Mouse (Mus musculus): ENCODE data around the gene Bcl2l1. TPM values are rescaled to one million over a fixed set of nuclear protein-coding genes. Genes with fewer than 3 reads are reported as not detected.

Gene Bcl2l1
- polyA plus RNA-seq, 1 experiment from 2014 or later = 173 TPM

DNA sequence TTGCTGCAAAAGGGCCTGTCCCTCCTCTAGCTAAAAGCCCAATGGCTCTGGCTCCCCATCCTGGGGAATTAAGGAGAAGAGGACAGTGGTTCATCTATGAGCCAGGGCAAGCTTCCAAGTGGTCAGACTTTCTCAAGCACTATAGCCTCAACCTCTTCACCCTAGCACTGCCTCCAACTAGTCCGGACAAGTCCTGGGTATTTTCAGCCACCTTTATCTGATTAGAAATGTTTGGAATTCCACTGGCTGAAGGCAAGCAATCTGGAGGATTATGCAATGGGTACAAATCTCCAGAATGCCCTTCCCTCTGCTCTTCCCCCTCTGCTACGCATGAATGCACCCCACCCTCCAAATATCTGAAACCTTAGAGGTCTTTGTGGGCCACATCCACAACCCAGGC is 39.1 kb downstream of the Bcl2l1 start:
- H3K36me3 ChIP-seq = peaks cover 7% of the 10 kb centered on the region
- WGBS = 88% methylated on average over 2 of the region's 2 CpGs
- H3K4me3 ChIP-seq = no peak overlapping the region
- ATAC-seq (ENCODE audit: low FRiP score) = no peak
- no peak overlapping the region for H3K9ac ChIP-seq
- peaks cover 29% of the 10 kb centered on the region for H3K4me1 ChIP-seq (replicated peaks)
- no peak overlapping the region for H3K27ac ChIP-seq
- no peaks in the 10 kb centered on the region for H3K9me3 ChIP-seq
- H3K27me3 ChIP-seq = no peaks in the 10 kb centered on the region
- H3K4me2 ChIP-seq = no peak overlapping the region

DNA sequence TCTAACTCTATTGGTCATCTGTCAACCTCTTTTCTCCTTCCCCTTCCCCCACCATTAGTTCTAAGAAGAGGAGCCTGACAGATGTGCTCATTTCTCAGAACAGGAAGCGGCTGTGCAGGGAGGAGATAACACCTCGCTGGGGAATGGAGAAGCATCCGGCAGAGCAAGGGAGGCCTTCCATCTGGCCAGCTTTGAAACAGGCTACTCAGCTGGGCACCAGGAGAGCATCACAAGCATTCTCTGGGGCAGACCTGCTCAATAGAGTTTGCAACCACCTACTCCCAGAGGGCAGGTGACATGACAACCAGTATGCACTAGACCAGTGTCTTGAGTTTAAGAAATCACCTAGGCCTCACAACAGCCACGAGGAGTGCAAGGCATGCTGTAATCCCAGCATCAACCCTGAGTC is 41.9 kb downstream of the Bcl2l1 start:
- peak overlapping the region; percentile 41 for H3K27ac ChIP-seq
- no peak for ATAC-seq (ENCODE audit: low FRiP score)
- H3K9ac ChIP-seq = no peak overlapping the region
- H3K4me3 ChIP-seq = no peak overlapping the region
- no peaks in the 10 kb centered on the region for H3K27me3 ChIP-seq
- H3K9me3 ChIP-seq = no peaks in the 10 kb centered on the region
- H3K4me1 ChIP-seq (replicated peaks) = peaks cover 40% of the 10 kb centered on the region
- 60% methylated on average over 4 of the region's 4 CpGs for WGBS
- no peak overlapping the region for H3K4me2 ChIP-seq
- H3K36me3 ChIP-seq = peaks cover 7% of the 10 kb centered on the region

DNA sequence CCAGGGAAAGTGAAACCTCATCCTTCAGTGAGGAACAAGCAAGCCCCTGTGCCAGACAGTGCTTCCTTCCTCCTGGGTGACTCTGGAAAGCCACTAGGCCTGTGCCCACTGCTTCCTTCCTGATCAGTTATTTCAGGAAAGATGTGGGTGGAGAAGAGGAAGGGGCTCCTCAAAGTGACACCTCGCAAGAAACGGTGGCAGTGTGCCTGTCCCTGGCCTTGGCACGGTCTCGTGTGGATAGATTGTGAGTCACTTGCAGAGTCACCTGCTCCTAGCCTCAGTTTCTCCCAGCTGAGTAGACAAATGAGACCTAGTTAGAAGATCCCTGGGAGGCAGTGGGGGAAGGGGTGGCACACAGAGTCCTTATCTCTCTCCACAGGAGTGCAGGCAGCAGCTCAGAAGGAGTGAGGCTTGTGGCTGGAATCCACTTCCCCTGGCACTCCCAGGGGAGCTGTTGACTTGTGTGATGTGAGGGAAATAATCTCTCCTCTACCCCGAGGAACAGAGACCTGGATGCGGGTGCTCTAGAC is 42.6 kb downstream of the Bcl2l1 start:
- H3K9me3 ChIP-seq = no peaks in the 10 kb centered on the region
- WGBS = 75% methylated on average over 6 of the region's 6 CpGs
- H3K27me3 ChIP-seq = no peaks in the 10 kb centered on the region
- no peak for ATAC-seq (ENCODE audit: low FRiP score)
- H3K9ac ChIP-seq = no peak overlapping the region
- no peak overlapping the region for H3K4me2 ChIP-seq
- peaks cover 7% of the 10 kb centered on the region for H3K36me3 ChIP-seq
- peaks cover 34% of the 10 kb centered on the region for H3K4me1 ChIP-seq (replicated peaks)
- H3K27ac ChIP-seq = peak overlapping the region; percentile 41
- no peak overlapping the region for H3K4me3 ChIP-seq

DNA sequence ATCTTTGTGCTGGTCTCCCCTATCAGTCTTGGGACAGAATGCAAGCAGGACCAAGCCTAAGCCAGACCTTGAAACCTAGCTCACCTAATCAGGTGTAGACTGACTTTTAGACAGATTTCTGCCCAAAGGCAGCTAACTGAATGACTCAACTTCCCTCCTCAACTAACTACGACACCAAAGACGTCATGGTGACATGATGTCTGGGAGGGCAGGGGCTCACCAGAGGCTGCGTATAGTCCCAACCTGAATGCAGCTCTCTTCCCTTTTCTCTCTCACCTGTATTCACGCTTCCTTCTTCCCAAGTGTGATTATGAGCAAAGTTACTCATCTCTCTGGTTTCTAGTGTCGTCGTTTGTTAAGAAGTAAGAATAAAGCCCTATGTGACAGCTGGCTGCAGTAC is 44.0 kb downstream of the Bcl2l1 start:
- H3K9ac ChIP-seq = no peak overlapping the region
- no peak overlapping the region for H3K27ac ChIP-seq
- 93% methylated on average over 6 of the region's 6 CpGs for WGBS
- peaks cover 33% of the 10 kb centered on the region for H3K4me1 ChIP-seq (replicated peaks)
- H3K27me3 ChIP-seq = no peaks in the 10 kb centered on the region
- H3K9me3 ChIP-seq = no peaks in the 10 kb centered on the region
- no peak for ATAC-seq (ENCODE audit: low FRiP score)
- H3K36me3 ChIP-seq = peaks cover 7% of the 10 kb centered on the region
- no peak overlapping the region for H3K4me3 ChIP-seq
- H3K4me2 ChIP-seq = no peak overlapping the region

DNA sequence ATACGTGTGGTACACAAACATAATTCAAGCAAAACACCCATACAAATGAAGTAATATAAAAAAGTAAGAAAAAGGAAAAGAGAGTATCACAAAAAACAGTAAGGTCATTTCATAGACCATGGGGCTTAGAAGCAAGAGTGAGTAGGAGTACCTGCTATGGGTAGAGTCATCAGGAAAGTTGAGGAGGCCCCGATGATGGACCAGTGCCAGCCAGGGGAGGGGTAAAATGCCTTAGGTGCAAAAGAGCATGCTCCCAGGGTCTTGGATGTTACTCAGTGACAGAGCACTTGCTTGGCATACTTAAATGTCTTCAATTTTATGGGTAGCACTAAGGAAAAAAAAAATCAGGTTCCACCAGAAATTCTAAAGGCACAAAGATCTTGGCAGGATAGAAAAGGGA is 44.4 kb downstream of the Bcl2l1 start:
- no peak overlapping the region for H3K27ac ChIP-seq
- no peak for ATAC-seq (ENCODE audit: low FRiP score)
- 100% methylated on average over 2 of the region's 2 CpGs for WGBS

DNA sequence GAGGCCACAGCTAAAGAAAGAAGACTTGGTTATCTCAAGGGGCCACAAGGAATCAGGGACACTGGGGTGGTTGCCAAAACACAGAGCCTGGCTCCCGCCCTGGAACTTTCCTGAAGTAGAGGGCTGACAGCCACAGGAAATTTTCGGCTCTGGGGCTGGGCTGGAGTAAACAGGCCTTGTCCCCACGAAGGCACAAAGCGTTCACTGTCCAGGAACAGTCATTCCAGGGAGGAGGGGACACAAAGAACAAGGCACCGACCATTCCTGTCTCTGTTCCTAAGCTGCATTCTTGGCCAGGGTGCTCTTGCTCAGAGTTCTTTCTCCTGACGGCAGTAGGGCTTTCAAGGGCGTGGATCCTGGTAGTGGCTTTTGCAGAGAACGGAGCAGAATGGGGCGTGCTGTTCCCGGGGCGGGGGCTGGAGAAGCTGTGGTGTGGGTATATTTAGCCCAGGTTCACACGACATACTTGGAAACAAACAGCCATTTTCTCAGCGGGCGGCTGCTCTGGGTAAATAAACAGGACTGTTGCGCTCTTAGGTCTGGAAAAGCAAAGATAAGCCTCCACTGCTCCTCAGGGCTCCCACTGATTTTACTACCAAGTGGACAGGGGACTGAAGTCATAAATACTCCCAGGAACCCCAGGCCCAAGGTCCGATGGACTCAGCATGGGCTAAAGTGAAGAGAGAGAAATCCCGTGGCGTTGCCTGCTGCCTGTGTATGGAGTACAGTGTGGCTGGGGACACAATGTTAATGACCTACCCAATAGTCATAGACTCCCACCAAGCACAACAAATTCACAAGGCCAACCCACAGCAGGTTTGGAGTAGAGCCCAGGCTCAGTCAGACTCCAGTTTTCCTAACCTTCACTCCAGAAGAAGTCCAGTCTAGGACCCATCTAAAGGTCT is 45.8 kb downstream of the Bcl2l1 start:
- 68% methylated on average over 18 of the region's 18 CpGs for WGBS
- no peaks in the 10 kb centered on the region for H3K27me3 ChIP-seq
- peaks cover 21% of the 10 kb centered on the region for H3K36me3 ChIP-seq
- ATAC-seq (ENCODE audit: low FRiP score) = peak; percentile 57
- no peaks in the 10 kb centered on the region for H3K9me3 ChIP-seq
- H3K4me1 ChIP-seq (replicated peaks) = peaks cover 33% of the 10 kb centered on the region
- H3K27ac ChIP-seq = peak overlapping the region; percentile 75
- H3K9ac ChIP-seq = no peak overlapping the region
- H3K4me3 ChIP-seq = no peak overlapping the region
- H3K4me2 ChIP-seq = no peak overlapping the region

More for the DNA sequence above, 44.4 kb downstream of the Bcl2l1 start:
- Histone ChIP-seq H3K9ac (no peak overlapping the region), H3K4me2 (no peak overlapping the region), H3K36me3 (peaks cover 9% of the 10 kb centered on the region), H3K27me3 (no peaks in the 10 kb centered on the region), H3K4me1 (replicated peaks) (peaks cover 33% of the 10 kb centered on the region), H3K4me3 (no peak overlapping the region), H3K9me3 (no peaks in the 10 kb centered on the region)

DNA sequence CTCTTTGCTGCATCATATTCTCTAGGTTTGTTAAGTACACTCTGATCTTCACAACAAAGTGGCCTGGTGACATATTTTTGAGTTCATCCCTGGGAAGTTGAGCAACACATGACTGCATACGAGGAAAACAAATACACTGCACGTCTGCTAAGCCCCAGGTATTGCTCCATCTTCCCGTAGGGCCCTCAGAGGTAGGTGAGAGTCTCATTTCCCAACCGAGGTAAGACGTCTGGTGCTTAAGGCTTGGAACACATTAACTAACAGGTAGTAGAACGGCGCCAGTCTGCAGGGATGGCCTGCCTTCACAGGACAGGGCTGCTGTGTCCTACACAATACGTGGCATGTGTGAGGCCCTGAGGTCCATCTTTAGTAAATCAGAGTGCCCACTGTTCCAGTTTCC is 46.9 kb downstream of the Bcl2l1 start:
- H3K27ac ChIP-seq = peak overlapping the region; percentile 75; the same call in 1 of the 2 replicates
- 94% methylated on average over 8 of the region's 8 CpGs for WGBS
- H3K9me3 ChIP-seq = no peaks in the 10 kb centered on the region

DNA sequence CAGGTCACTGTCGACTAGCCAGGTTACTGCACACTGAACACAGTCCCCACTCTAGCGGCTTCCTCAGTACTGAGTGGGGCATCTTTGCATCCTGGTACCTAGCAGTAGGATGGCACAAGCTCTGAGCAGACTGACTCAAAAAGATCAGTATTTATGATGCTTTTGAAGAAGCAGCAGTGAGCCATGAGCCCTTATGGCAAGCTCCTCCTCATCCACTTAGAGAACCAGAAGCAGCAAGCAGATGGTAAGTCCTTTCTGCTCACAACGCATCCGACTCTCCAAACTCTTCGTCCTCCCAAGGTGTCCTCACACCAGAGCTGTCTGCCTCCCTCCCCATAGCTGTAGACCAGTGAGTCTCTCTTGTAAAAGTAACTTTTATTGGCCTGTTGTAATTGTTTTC is 48.3 kb downstream of the Bcl2l1 start:
- H3K4me1 ChIP-seq (replicated peaks) = peaks cover 12% of the 10 kb centered on the region
- H3K4me3 ChIP-seq = no peak overlapping the region
- no peak overlapping the region for H3K9ac ChIP-seq
- peaks cover 34% of the 10 kb centered on the region for H3K36me3 ChIP-seq
- no peak overlapping the region for H3K4me2 ChIP-seq
- no peaks in the 10 kb centered on the region for H3K9me3 ChIP-seq
- no peak for ATAC-seq (ENCODE audit: low FRiP score)
- no peak overlapping the region for H3K27ac ChIP-seq
- no peaks in the 10 kb centered on the region for H3K27me3 ChIP-seq
- WGBS = 93% methylated on average over 5 of the region's 5 CpGs

More for the DNA sequence above, 46.9 kb downstream of the Bcl2l1 start:
- no peak overlapping the region for H3K9ac ChIP-seq
- no peaks in the 10 kb centered on the region for H3K27me3 ChIP-seq
- no peak overlapping the region for H3K4me3 ChIP-seq
- no peak for ATAC-seq (ENCODE audit: low FRiP score)
- no peak overlapping the region for H3K4me2 ChIP-seq
- peaks cover 25% of the 10 kb centered on the region for H3K36me3 ChIP-seq
- H3K4me1 ChIP-seq (replicated peaks) = peaks cover 22% of the 10 kb centered on the region

DNA sequence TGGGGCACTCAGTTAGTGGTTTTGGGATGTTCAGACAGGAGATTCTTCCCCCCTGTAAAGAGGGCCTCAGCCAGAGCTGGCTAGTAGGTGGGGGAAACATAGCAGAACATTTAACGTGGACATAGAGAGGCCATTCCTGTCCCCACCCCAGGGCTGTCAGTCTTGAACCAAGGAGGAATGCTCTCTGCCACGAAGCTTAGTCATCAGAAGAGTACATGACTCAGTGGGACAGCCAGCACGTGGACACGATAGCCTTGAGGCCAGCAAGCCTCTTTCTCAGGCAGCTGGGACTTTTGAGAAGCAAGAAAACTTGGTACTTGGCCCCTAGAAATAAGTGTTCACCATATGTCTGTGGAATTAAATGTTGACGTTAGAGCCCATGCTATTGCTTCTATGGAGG is 48.9 kb downstream of the Bcl2l1 start:
- ATAC-seq (ENCODE audit: low FRiP score) = no peak
- no peak overlapping the region for H3K4me2 ChIP-seq

DNA sequence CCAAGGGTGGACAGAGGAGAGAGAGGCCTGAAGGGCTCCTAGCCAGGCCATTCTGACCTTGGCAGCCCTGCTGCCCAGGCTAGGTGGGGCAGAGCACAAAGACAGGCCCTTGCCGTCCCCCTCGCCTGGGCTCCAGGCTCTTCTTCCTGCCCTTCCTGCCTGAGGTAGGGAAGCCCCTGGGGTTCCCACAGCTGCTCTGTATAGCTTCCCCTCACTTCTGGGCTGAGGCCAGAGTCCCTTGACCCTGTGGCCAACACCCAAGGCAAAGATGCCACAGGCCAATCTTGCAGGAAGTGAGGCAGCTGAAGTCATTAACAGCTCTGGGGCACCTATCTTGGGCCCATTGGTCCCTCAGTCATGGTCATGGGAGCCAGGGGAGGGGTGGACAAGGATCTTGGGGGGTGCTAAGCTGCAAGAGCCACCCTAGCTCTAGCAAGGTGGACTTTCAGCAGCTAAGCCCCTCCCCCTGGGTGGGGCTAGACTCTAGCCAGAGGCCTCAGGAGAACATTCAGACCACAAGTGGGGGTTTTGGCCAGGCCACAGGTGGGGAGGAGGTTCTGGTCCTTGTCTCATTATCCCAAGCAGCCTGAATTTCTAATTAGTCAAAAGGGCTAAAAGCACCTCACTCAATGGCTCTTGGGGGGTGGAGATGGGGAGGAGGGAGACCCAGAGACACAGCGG is 50.4 kb downstream of the Bcl2l1 start:
- H3K27me3 ChIP-seq = no peaks in the 10 kb centered on the region

More for the DNA sequence above, 48.9 kb downstream of the Bcl2l1 start:
- Histone ChIP-seq H3K36me3 (peaks cover 34% of the 10 kb centered on the region), H3K4me1 (replicated peaks) (peaks cover 12% of the 10 kb centered on the region), H3K27me3 (no peaks in the 10 kb centered on the region), H3K9ac (no peak overlapping the region), H3K4me3 (no peak overlapping the region), H3K9me3 (no peaks in the 10 kb centered on the region), H3K27ac (no peak overlapping the region)
- WGBS = 87% methylated on average over 5 of the region's 5 CpGs

DNA sequence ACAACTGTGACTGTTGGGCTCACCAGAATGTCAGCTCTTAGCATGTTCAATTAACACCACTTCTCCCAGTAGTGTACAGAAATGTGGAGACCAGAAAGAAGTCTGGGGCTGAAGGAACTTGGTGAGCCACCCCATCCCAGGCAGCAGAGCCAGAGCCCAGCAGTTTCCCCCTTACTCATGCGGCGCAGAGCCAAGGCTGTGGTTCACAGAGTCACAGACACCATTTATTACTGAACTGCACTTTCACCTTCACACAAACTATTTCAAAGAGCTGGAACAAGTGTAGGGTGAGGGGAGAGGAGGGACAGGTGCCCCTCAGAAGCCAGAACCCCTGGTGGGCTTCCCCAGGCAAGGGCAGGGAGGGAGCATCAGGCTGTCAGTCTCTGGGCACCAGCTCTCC is 51.1 kb downstream of the Bcl2l1 start:
- H3K27ac ChIP-seq = no peak overlapping the region
- WGBS = 86% methylated on average over 2 of the region's 2 CpGs
- H3K9me3 ChIP-seq = no peaks in the 10 kb centered on the region
- ATAC-seq (ENCODE audit: low FRiP score) = no peak
- peaks cover 34% of the 10 kb centered on the region for H3K36me3 ChIP-seq
- no peak overlapping the region for H3K4me3 ChIP-seq
- no peaks in the 10 kb centered on the region for H3K27me3 ChIP-seq
- H3K4me2 ChIP-seq = no peak overlapping the region
- no peak overlapping the region for H3K9ac ChIP-seq
- H3K4me1 ChIP-seq (replicated peaks) = peaks cover 7% of the 10 kb centered on the region

More for the DNA sequence above, 50.4 kb downstream of the Bcl2l1 start:
- Histone ChIP-seq H3K4me3 (no peak overlapping the region), H3K9me3 (no peaks in the 10 kb centered on the region), H3K4me2 (no peak overlapping the region), H3K4me1 (replicated peaks) (peaks cover 12% of the 10 kb centered on the region), H3K9ac (no peak overlapping the region), H3K36me3 (peaks cover 34% of the 10 kb centered on the region), H3K27ac (no peak overlapping the region)
- ATAC-seq (ENCODE audit: low FRiP score) = no peak
- WGBS = 85% methylated on average over 3 of the region's 3 CpGs

DNA sequence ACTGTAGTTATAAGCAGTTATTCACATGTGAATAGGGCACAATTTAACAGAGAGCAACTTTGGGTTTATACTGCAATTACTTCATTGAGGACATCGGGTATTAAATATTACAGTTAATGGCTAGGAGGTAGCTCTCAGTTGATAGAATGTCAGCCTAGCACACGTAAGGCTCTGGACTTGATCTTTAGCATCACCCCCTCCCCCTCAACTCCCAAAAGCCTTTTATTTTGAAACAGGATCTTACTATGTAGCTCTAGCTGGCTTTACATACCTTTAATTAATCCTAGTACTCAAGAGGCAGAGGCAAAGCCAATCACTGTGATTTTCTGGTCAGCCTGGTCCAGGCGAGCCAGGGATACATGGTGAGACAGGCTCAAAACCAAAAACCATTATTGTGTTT is 54.4 kb downstream of the Bcl2l1 start:
- Histone ChIP-seq H3K4me3 (no peak overlapping the region), H3K36me3 (peaks cover 32% of the 10 kb centered on the region), H3K27ac (no peak overlapping the region), H3K9ac (no peak overlapping the region), H3K4me2 (no peak overlapping the region), H3K4me1 (replicated peaks) (no peaks in the 10 kb centered on the region), H3K27me3 (no peaks in the 10 kb centered on the region), H3K9me3 (no peaks in the 10 kb centered on the region)
- WGBS = 88% methylated on average over 3 of the region's 3 CpGs
- no peak for ATAC-seq (ENCODE audit: low FRiP score)
